In the genomic region with DNA sequence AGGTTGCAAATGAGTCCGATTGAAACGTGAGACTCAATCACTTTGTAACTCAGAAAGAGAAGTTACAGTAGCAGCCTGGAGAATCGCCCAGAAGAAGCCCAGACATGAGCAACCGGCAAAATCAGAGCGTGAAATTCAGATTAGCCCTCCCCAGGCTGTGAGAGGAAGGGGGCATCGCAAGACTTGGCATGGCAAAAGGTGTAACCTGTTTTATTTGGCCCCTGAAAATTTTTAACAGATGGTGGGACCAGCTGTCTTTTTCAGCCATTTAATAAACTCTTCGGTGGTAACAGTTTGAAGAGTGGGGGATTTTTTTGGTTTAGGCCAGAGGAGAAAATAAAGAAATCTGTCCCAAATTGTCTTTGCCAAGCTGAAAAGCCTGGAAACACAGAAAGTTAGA, we compare ENCODE assay signal across 10 mouse cellular contexts. TPM values are rescaled to one million over a fixed set of nuclear protein-coding genes. Genes with fewer than 3 reads are reported as not detected.
A peak's percentile ranks its signal among the peaks of the same experiment; 100 is the strongest.
DNase-seq lines count a peak whose midpoint lies in the region; ATAC-seq and TF ChIP-seq lines count a peak whose summit lies in the region.
"Had no signal": no experiment of that assay in that cellular context is flagged by ENCODE, and none has a peak within 500 bp of the region (broad histone marks: within the 10 kb centered on the region; RNA-seq: fewer than 3 reads in every experiment).

No protein-coding gene starts in this region.

- intact Hi-C loops in gastrocnemius, postnatal 36 days (cut with DNase I): no loop called here

- no peaks in the 10 kb centered on the region for H3K9me3 ChIP-seq in forebrain, postnatal 0 days (ENCODE audit: low read length)
- H3K9me3 ChIP-seq in midbrain, embryonic 16.5 days (replicated peaks; ENCODE audit: control insufficient read depth, low read length, poor library complexity, severe bottlenecking): no peaks in the 10 kb centered on the region

- no peak overlapping the region for H3K4me3 ChIP-seq in forebrain, postnatal 0 days (ENCODE audit: low read depth, low read length)
- no peak overlapping the region for H3K4me3 ChIP-seq in midbrain, embryonic 16.5 days (ENCODE audit: low read depth, low read length)

- DNase-seq in layer of hippocampus, postnatal 10 days (ENCODE audit: low spot score in 2 of 2): peak; percentile 37 to 49
- DNase-seq in layer of hippocampus, adult 8-10 months (ENCODE audit: low spot score in 2 of 2): no peak
- DNase-seq in cerebellum, postnatal 10 days: peak; percentile 92
- DNase-seq in forebrain, postnatal 0 days: peak; percentile 76
- no peak for DNase-seq in urinary bladder, postnatal 4 days (ENCODE audit: low spot score in 2 of 2)
- no peak for DNase-seq in ovary, postnatal 10 days (ENCODE audit: low spot score)
- no peak for DNase-seq in gastrocnemius, postnatal 36 days

- H3K4me2 ChIP-seq in forebrain, postnatal 0 days (ENCODE audit: low read depth): peak overlapping the region; percentile 19; the same call in 1 of the 2 replicates
- H3K4me2 ChIP-seq in midbrain, embryonic 16.5 days (ENCODE audit: low read length): peak overlapping the region; percentile 26; the same call in 1 of the 2 replicates

- H3K9ac ChIP-seq in forebrain, postnatal 0 days: no peak overlapping the region
- no peak overlapping the region for H3K9ac ChIP-seq in midbrain, embryonic 16.5 days (ENCODE audit: low read depth, low read length)
- H3K9ac ChIP-seq: liver, embryonic 14.5 days had no signal

- no peak overlapping the region for H3K27ac ChIP-seq in forebrain, postnatal 0 days (ENCODE audit: low read depth, low read length)
- H3K27ac ChIP-seq in midbrain, embryonic 16.5 days (ENCODE audit: low read length): no peak overlapping the region
- H3K27ac ChIP-seq: liver, embryonic 14.5 days had no signal

- no peak for TF ChIP-seq CTCF in forebrain, postnatal 0 days (IDR thresholded peaks at IDR 0.05; ENCODE audit: low read depth)

- peak; percentile 63; the same call in 1 of the 2 replicates for ATAC-seq in forebrain, postnatal 0 days
- ATAC-seq in midbrain, embryonic 16.5 days: no peak

- 8% methylated on average over 7 of the region's 7 CpGs for WGBS in forebrain, postnatal 0 days
- 9% methylated on average over 7 of the region's 7 CpGs for WGBS in midbrain, embryonic 16.5 days

- H3K4me1 ChIP-seq in forebrain, postnatal 0 days (ENCODE audit: insufficient read depth): peaks cover 6% of the 10 kb centered on the region; the same call in 1 of the 2 replicates
- H3K4me1 ChIP-seq in midbrain, embryonic 16.5 days (ENCODE audit: control insufficient read depth, insufficient read depth, low read length): peaks cover 12% of the 10 kb centered on the region

- no peaks in the 10 kb centered on the region for H3K36me3 ChIP-seq in forebrain, postnatal 0 days (ENCODE audit: insufficient read depth)
- no peaks in the 10 kb centered on the region for H3K36me3 ChIP-seq in midbrain, embryonic 16.5 days (ENCODE audit: control insufficient read depth, insufficient read depth, low read length)

- H3K27me3 ChIP-seq in forebrain, postnatal 0 days (ENCODE audit: insufficient read depth, low read length): no peaks in the 10 kb centered on the region
- H3K27me3 ChIP-seq in midbrain, embryonic 16.5 days (ENCODE audit: control insufficient read depth, insufficient read depth, low read depth, low read length): no peaks in the 10 kb centered on the region

RNA-seq across cellular contexts. Expression of a gene that starts 30.6 kb away (rescaled TPM):
- total RNA-seq in layer of hippocampus, postnatal 10 days (2021): 1 to 10 TPM in 1 of 2 experiments, under 1 TPM in 1; 0.98 to 1.3 TPM
- under 1 TPM; 0.29 to 0.54 (median 0.43) TPM for total RNA-seq in layer of hippocampus, adult 8-10 months (2022)
- 2.5 and 3.0 TPM in 2 replicates for total RNA-seq in forebrain, postnatal 0 days (2014; rRNA removed)
- 3.8 and 4.1 TPM in 2 replicates for polyA plus RNA-seq in forebrain, postnatal 0 days (2015; fragmentation: Nextera tagmentation; extraction: Ambion mirVana)
- 13.2 and 21.3 TPM in 2 replicates for polyA plus RNA-seq in midbrain, embryonic 16.5 days (2015; fragmentation: Nextera tagmentation; extraction: Ambion mirVana)
- not detected for total RNA-seq in gastrocnemius, postnatal 36 days (2021)
- total RNA-seq: neutrophil, adult 5-6 weeks had no signal

Comparison
In these comparisons a context has a peak if more than half of its experiments do, and no peak if none do; other contexts are left out.
1. DNase-seq: peak in layer of hippocampus, postnatal 10 days (2 of 2), cerebellum, postnatal 10 days (2 of 2) and forebrain, postnatal 0 days (single experiment); none in layer of hippocampus, adult 8-10 months (0 of 2), urinary bladder, postnatal 4 days (0 of 2), ovary, postnatal 10 days (single experiment) and gastrocnemius, postnatal 36 days (0 of 2).